Mouse (Mus musculus) liver, embryonic 14.5 days (tissue): ENCODE measurements at regions not wholly inside any gene's neighbourhood (a gene's known extent, or its start where the extent isn't known, plus 50 kb on each side); places are given as distances from the start of the nearest gene placed in this dataset.

Experiments used
- CTCF ChIP-seq: IDR thresholded peaks from 2 replicates; pipeline ENCODE4 v1.5.1; 2016; ENCODE audit warnings: antibody characterized with exemption, low read depth, control low read depth
- EP300 ChIP-seq: IDR thresholded peaks from 2 replicates; pipeline ENCODE4 v1.6.1; 2016; ENCODE audit warnings: antibody characterized with exemption, low read depth

GRCm38 (mm10) chr13:51939715-51940114, 93.2 kb downstream of the Gadd45g start:
- no peak for TF ChIP-seq CTCF
- TF ChIP-seq EP300, result no peak
